Mouse (Mus musculus) heart, adult 9 months (tissue): Measurements from ENCODE around the gene 1700003F12Rik.

Experiments
- DNase-seq, 2 experiments: peaks; one replicate each; pipeline ENCODE4 v3.0.0; 2022; ENCODE audit warnings: low spot score in 2 of 2

1700003F12Rik gene

GRCm38 (mm10) chr2:154549127-154549885, 2.4 kb downstream of the 1700003F12Rik start:
- DNase-seq: peak in 1 of 2 experiments; percentile 30

GRCm38 (mm10) chr2:154549886-154550189, 3.0 kb downstream of the 1700003F12Rik start:
- DNase-seq: no peak

- no peak for DNase-seq
Observed at GRCm38 (mm10) chr2:154550937-154551336, 4.1 kb downstream of the 1700003F12Rik start.

- DNase-seq: no peak
Observed at GRCm38 (mm10) chr2:154551476-154551875, 4.6 kb downstream of the 1700003F12Rik start, which contains the start of gene Actl10. Actl10 (plus strand) TSS chr2:154551776.

GRCm38 (mm10) chr2:154551927-154552326, 5.0 kb downstream of the 1700003F12Rik start:
- no peak for DNase-seq

GRCm38 (mm10) chr2:154552424-154552907, 5.6 kb downstream of the 1700003F12Rik start:
- peak; percentile 35 to 51 for DNase-seq

GRCm38 (mm10) chr2:154555235-154555634, 8.3 kb downstream of the 1700003F12Rik start:
- no peak for DNase-seq

GRCm38 (mm10) chr2:154557184-154557832, 10.4 kb downstream of the 1700003F12Rik start:
- DNase-seq: no peak

GRCm38 (mm10) chr2:154558264-154559039, 11.6 kb downstream of the 1700003F12Rik start, which contains the start of gene Necab3:
Necab3 (minus strand) TSS chr2:154558890.
- no peak for DNase-seq

- no peak for DNase-seq
Observed at GRCm38 (mm10) chr2:154563612-154564170, 16.8 kb downstream of the 1700003F12Rik start.

- DNase-seq: no peak
Observed at GRCm38 (mm10) chr2:154565562-154565961, 18.7 kb downstream of the 1700003F12Rik start.

- no peak for DNase-seq
Observed at GRCm38 (mm10) chr2:154566641-154567040, 19.8 kb downstream of the 1700003F12Rik start.

- DNase-seq: no peak
Observed at GRCm38 (mm10) chr2:154567766-154568165, 20.9 kb downstream of the 1700003F12Rik start.

GRCm38 (mm10) chr2:154568329-154569070, 21.6 kb downstream of the 1700003F12Rik start:
- no peak for DNase-seq

- peak in 1 of 2 experiments; percentile 39 for DNase-seq
Observed at GRCm38 (mm10) chr2:154569071-154569748, 22.3 kb downstream of the 1700003F12Rik start.

- peak; percentile 90 to 91 for DNase-seq
Observed at GRCm38 (mm10) chr2:154569836-154570286, 23.0 kb downstream of the 1700003F12Rik start, which contains the start of gene E2f1. E2f1 (minus strand) TSS chr2:154569892.

- DNase-seq: no peak
Observed at GRCm38 (mm10) chr2:154570666-154571065, 23.8 kb downstream of the 1700003F12Rik start.

GRCm38 (mm10) chr2:154571266-154571665, 24.4 kb downstream of the 1700003F12Rik start:
- DNase-seq: no peak

- DNase-seq: no peak
Observed at GRCm38 (mm10) chr2:154571976-154572375, 25.1 kb downstream of the 1700003F12Rik start.

- DNase-seq: no peak
Observed at GRCm38 (mm10) chr2:154572996-154573395, 26.1 kb downstream of the 1700003F12Rik start.
